Mouse (Mus musculus): ENCODE measurements around the gene Arhgap17. TPM values are rescaled to one million over a fixed set of nuclear protein-coding genes. Genes with fewer than 3 reads are reported as not detected.

Arhgap17 gene
- polyA plus RNA-seq, 1 experiment: 51.0 TPM

GRCm38 (mm10) chr7:123298225-123298624, 71.5 kb downstream of the Arhgap17 start:
- H3K36me3 ChIP-seq (replicated peaks; ENCODE audit: low read length): peaks cover 84% of the 10 kb centered on the region
- no peak for TF ChIP-seq FLI1 (IDR thresholded peaks at IDR 0.05; ENCODE audit: low read length)
- TF ChIP-seq GATA1 (IDR thresholded peaks at IDR 0.05; ENCODE audit: borderline replicate concordance, low read length): no peak
- no peaks in the 10 kb centered on the region for H3K9me3 ChIP-seq
- no peaks in the 10 kb centered on the region for H3K27me3 ChIP-seq (replicated peaks)
- H3K4me3 ChIP-seq (replicated peaks): no peak overlapping the region
- H3K4me1 ChIP-seq: peaks cover 3% of the 10 kb centered on the region; the same call in 1 of the 2 replicates

DNA sequence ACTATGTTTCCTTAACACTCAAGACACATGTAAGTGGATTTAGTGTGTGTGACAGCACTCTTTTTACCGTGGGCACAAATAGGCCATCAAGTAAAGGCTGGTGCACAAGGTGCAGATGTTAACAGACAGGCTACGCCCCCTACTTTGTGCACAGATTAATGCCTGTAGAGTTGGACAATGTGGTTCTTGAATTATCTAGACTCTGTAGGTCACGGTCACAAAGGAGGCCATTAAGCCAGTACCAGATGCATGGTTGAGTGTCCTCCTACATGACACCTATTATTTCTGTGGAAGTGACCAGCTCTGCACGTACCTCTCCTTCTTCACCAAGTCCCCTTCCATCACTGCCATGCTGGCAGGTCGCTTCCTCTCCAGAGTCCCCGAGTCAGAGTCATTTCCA, 73.6 kb downstream of the Arhgap17 start:
- H3K36me3 ChIP-seq (replicated peaks; ENCODE audit: low read length): peaks cover 94% of the 10 kb centered on the region
- TF ChIP-seq GATA1 (IDR thresholded peaks at IDR 0.05; ENCODE audit: borderline replicate concordance, low read length): no peak
- TF ChIP-seq FLI1 (IDR thresholded peaks at IDR 0.05; ENCODE audit: low read length): no peak

GRCm38 (mm10) chr7:123295423-123295822, 74.3 kb downstream of the Arhgap17 start:
- no peaks in the 10 kb centered on the region for H3K9me3 ChIP-seq
- H3K4me3 ChIP-seq (replicated peaks): no peak overlapping the region
- TF ChIP-seq FLI1 (IDR thresholded peaks at IDR 0.05; ENCODE audit: low read length) (no peak), GATA1 (IDR thresholded peaks at IDR 0.05; ENCODE audit: borderline replicate concordance, low read length) (no peak)
- peaks cover 2% of the 10 kb centered on the region; the same call in 1 of the 2 replicates for H3K4me1 ChIP-seq
- peaks cover 98% of the 10 kb centered on the region for H3K36me3 ChIP-seq (replicated peaks; ENCODE audit: low read length)
- H3K27me3 ChIP-seq (replicated peaks): no peaks in the 10 kb centered on the region

More for the DNA sequence above, 73.6 kb downstream of the Arhgap17 start:
- Histone ChIP-seq H3K4me1 (peaks cover 3% of the 10 kb centered on the region; the same call in 1 of the 2 replicates), H3K9me3 (no peaks in the 10 kb centered on the region), H3K27me3 (replicated peaks) (no peaks in the 10 kb centered on the region), H3K4me3 (replicated peaks) (no peak overlapping the region)

- Histone ChIP-seq H3K9me3 (no peaks in the 10 kb centered on the region), H3K4me1 (no peaks in the 10 kb centered on the region), H3K27me3 (replicated peaks) (no peaks in the 10 kb centered on the region), H3K36me3 (replicated peaks; ENCODE audit: low read length) (peaks cover 98% of the 10 kb centered on the region), H3K4me3 (replicated peaks) (no peak overlapping the region)
- TF ChIP-seq FLI1 (IDR thresholded peaks at IDR 0.05; ENCODE audit: low read length) (no peak), GATA1 (IDR thresholded peaks at IDR 0.05; ENCODE audit: borderline replicate concordance, low read length) (no peak)
These were observed 75.8 kb downstream of the Arhgap17 start for GRCm38 (mm10) chr7:123293898-123294297.

DNA sequence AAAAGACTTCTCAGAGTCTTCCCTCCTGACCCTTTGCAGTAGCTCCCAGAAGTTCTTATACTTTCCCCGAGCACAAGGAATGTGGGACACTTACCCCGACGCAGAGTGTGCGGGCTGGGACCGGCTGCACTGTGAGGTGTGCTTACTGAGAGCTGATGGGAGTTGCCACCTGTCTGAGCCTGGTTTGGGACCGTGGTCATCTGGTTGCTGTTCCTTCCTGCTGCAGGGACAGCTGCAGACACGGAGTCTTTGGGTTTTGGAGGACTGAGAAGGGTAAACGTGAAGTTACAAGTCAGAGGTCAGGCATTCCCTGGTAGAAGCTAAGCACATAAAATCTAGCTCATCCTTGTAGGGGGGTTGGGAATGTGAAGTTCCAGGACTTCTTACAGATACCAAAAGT, 77.8 kb downstream of the Arhgap17 start:
- H3K4me1 ChIP-seq: no peaks in the 10 kb centered on the region
- H3K4me3 ChIP-seq (replicated peaks): no peak overlapping the region
- TF ChIP-seq FLI1 (IDR thresholded peaks at IDR 0.05; ENCODE audit: low read length) (no peak), GATA1 (IDR thresholded peaks at IDR 0.05; ENCODE audit: borderline replicate concordance, low read length) (no peak)
- no peaks in the 10 kb centered on the region for H3K9me3 ChIP-seq
- no peaks in the 10 kb centered on the region for H3K27me3 ChIP-seq (replicated peaks)
- H3K36me3 ChIP-seq (replicated peaks; ENCODE audit: low read length): peaks cover 98% of the 10 kb centered on the region

- H3K4me1 ChIP-seq: peaks cover 7% of the 10 kb centered on the region
- H3K36me3 ChIP-seq (replicated peaks; ENCODE audit: low read length): peaks cover 100% of the 10 kb centered on the region
- no peak overlapping the region for H3K4me3 ChIP-seq (replicated peaks)
- TF ChIP-seq GATA1 (IDR thresholded peaks at IDR 0.05; ENCODE audit: borderline replicate concordance, low read length) (no peak), FLI1 (IDR thresholded peaks at IDR 0.05; ENCODE audit: low read length) (no peak)
- no peaks in the 10 kb centered on the region for H3K9me3 ChIP-seq
- no peaks in the 10 kb centered on the region for H3K27me3 ChIP-seq (replicated peaks)
These were observed 80.5 kb downstream of the Arhgap17 start for GRCm38 (mm10) chr7:123289176-123289575.

DNA sequence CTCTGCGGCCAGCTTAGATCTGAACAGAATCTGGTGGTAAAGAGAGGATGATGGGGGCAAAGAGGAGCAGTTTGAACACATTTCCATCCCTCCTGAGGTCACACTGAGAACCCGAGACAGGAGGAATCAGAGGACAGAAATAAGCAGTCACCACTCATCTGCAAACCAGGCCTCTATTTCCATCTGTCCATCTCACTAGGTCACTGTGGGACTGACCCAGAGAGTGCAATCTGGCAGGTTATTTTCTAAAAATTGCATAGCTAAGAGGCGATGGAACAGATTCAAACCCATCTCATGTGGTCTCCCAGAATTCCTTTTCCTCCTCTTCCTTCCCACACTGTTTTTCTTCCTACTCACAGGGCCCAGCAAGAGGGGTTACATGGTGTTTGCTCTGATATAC, 81.8 kb downstream of the Arhgap17 start:
- Histone ChIP-seq H3K9me3 (no peaks in the 10 kb centered on the region), H3K4me1 (peaks cover 7% of the 10 kb centered on the region), H3K27me3 (replicated peaks) (no peaks in the 10 kb centered on the region), H3K4me3 (replicated peaks) (no peak overlapping the region), H3K36me3 (replicated peaks; ENCODE audit: low read length) (peaks cover 99% of the 10 kb centered on the region)
- TF ChIP-seq FLI1 (IDR thresholded peaks at IDR 0.05; ENCODE audit: low read length) (no peak), GATA1 (IDR thresholded peaks at IDR 0.05; ENCODE audit: borderline replicate concordance, low read length) (no peak)

DNA sequence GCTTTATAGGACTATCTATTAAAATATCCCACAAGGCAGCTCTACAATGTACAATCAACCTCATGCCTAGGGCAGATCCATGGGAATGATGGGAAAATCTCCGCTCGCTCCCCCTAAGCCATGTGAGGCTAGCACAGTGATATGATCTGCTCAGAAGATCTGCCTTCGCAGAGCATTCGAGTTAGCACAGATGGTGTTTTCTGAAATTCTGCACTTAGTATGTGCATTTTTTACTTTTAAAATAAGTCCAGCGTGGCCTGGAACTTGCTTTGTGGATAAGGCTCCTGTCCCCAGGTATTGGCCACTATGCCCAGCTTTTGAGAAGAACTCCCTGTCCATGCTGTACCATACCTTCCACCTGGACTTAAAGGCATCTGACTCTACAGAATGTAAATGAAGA, 83.8 kb downstream of the Arhgap17 start:
- H3K4me1 ChIP-seq: peaks cover 7% of the 10 kb centered on the region
- H3K9me3 ChIP-seq: no peaks in the 10 kb centered on the region
- no peaks in the 10 kb centered on the region for H3K27me3 ChIP-seq (replicated peaks)
- no peak for TF ChIP-seq FLI1 (IDR thresholded peaks at IDR 0.05; ENCODE audit: low read length)
- no peak for TF ChIP-seq GATA1 (IDR thresholded peaks at IDR 0.05; ENCODE audit: borderline replicate concordance, low read length)
- peaks cover 94% of the 10 kb centered on the region for H3K36me3 ChIP-seq (replicated peaks; ENCODE audit: low read length)
- H3K4me3 ChIP-seq (replicated peaks): no peak overlapping the region

- TF ChIP-seq GATA1 (IDR thresholded peaks at IDR 0.05; ENCODE audit: borderline replicate concordance, low read length) (no peak), FLI1 (IDR thresholded peaks at IDR 0.05; ENCODE audit: low read length) (no peak)
- Histone ChIP-seq H3K27me3 (replicated peaks) (no peaks in the 10 kb centered on the region), H3K36me3 (replicated peaks; ENCODE audit: low read length) (peaks cover 94% of the 10 kb centered on the region)
These were observed 85.9 kb downstream of the Arhgap17 start for GRCm38 (mm10) chr7:123283826-123284225.

GRCm38 (mm10) chr7:123279797-123280196, 89.9 kb downstream of the Arhgap17 start:
- peaks cover 73% of the 10 kb centered on the region for H3K36me3 ChIP-seq (replicated peaks; ENCODE audit: low read length)
- H3K27me3 ChIP-seq (replicated peaks): no peaks in the 10 kb centered on the region
- TF ChIP-seq FLI1 (IDR thresholded peaks at IDR 0.05; ENCODE audit: low read length): no peak
- no peak for TF ChIP-seq GATA1 (IDR thresholded peaks at IDR 0.05; ENCODE audit: borderline replicate concordance, low read length)
- H3K9me3 ChIP-seq: no peaks in the 10 kb centered on the region
- H3K4me3 ChIP-seq (replicated peaks): no peak overlapping the region
- peaks cover 2% of the 10 kb centered on the region for H3K4me1 ChIP-seq

More at GRCm38 (mm10) chr7:123283826-123284225, 85.9 kb downstream of the Arhgap17 start:
- no peaks in the 10 kb centered on the region for H3K9me3 ChIP-seq
- peaks cover 7% of the 10 kb centered on the region for H3K4me1 ChIP-seq
- no peak overlapping the region for H3K4me3 ChIP-seq (replicated peaks)

GRCm38 (mm10) chr7:123276568-123276967, 93.1 kb downstream of the Arhgap17 start:
- Histone ChIP-seq H3K36me3 (replicated peaks; ENCODE audit: low read length) (peaks cover 44% of the 10 kb centered on the region), H3K4me1 (no peaks in the 10 kb centered on the region), H3K9me3 (no peaks in the 10 kb centered on the region), H3K27me3 (replicated peaks) (no peaks in the 10 kb centered on the region), H3K4me3 (replicated peaks) (no peak overlapping the region)
- TF ChIP-seq GATA1 (IDR thresholded peaks at IDR 0.05; ENCODE audit: borderline replicate concordance, low read length) (no peak), FLI1 (IDR thresholded peaks at IDR 0.05; ENCODE audit: low read length) (no peak)

Measured in megakaryocyte, embryonic 14.5 days (primary cell).